Mouse (Mus musculus) midbrain, postnatal 0 days (tissue): ENCODE data around the gene Golga7b. TPM values are rescaled to one million over a fixed set of nuclear protein-coding genes. Genes with fewer than 3 reads are reported as not detected.

Experiments used
- ATAC-seq: fragments of 200-750 bp; cut with Nextera tagmentation; 2 replicates; pipeline ENCODE4 v1.8.0; 2017; ENCODE audit warnings: moderate number of reproducible peaks, mild to moderate bottlenecking, moderate TSS enrichment, moderate library complexity; ENCODE audit not compliant: low FRiP score
- DNase-seq: peaks from one replicate; pipeline ENCODE4 v3.0.0-alpha.2; 2015; ENCODE audit warnings: low spot score
- H3K27ac ChIP-seq: fragments of 300-500 bp; sonication (generic); 2 replicates; pipeline ENCODE4 v1.5.1; 2014; ENCODE audit warnings: low read depth, mild to moderate bottlenecking, low read length, mixed read lengths
- H3K27me3 ChIP-seq: fragments of 300-500 bp; sonication (generic); 2 replicates; pipeline ENCODE4 v1.6.1; 2014; ENCODE audit warnings: low read length, control low read depth, mixed read lengths; ENCODE audit not compliant: insufficient read depth
- H3K36me3 ChIP-seq: fragments of 300-500 bp; sonication (generic); 2 replicates; pipeline ENCODE4 v1.6.1; 2014; ENCODE audit warnings: low read length, control low read depth, mixed read lengths; ENCODE audit not compliant: insufficient read depth
- H3K4me1 ChIP-seq: fragments of 300-500 bp; sonication (generic); 2 replicates; pipeline ENCODE4 v1.6.1; 2014; ENCODE audit warnings: mild to moderate bottlenecking, control low read depth, antibody characterized with exemption, low read length, mixed read lengths; ENCODE audit not compliant: insufficient read depth
- H3K4me2 ChIP-seq: fragments of 300-500 bp; sonication (generic); 2 replicates; pipeline ENCODE4 v1.6.1; 2014; ENCODE audit warnings: low read depth, mild to moderate bottlenecking, low read length, mixed read lengths; ENCODE audit not compliant: poor library complexity, severe bottlenecking
- H3K4me3 ChIP-seq: fragments of 300-500 bp; sonication (generic); 2 replicates; pipeline ENCODE4 v1.5.1; 2014; ENCODE audit warnings: low read depth, mild to moderate bottlenecking, low read length, moderate library complexity
- H3K9ac ChIP-seq: fragments of 300-500 bp; sonication (generic); replicated peaks from 2 replicates; pipeline ENCODE4 v1.6.1; 2014; ENCODE audit warnings: mild to moderate bottlenecking, low read length, moderate library complexity, mixed read lengths; ENCODE audit not compliant: poor library complexity, severe bottlenecking
- H3K9me3 ChIP-seq: fragments of 300-500 bp; sonication (generic); 2 replicates; pipeline ENCODE4 v1.6.1; 2016; ENCODE audit warnings: low read length, control low read depth
- CTCF ChIP-seq: IDR thresholded peaks from 2 replicates; pipeline ENCODE4 v1.5.1; 2016; ENCODE audit warnings: antibody characterized with exemption, mild to moderate bottlenecking
- WGBS: fragments of 180-500 bp; shearing (Covaris S2); extraction: QIAGEN DNeasy Blood & Tissue Kit; methylation state at CpG from one replicate; pipeline ENCODE4 v1.1.7; 2014; 5-methylcytosine and 5-hydroxymethylcytosine counted together
- polyA plus RNA-seq: library from polyadenylated mRNA; unstranded; fragments of >200 nt; fragmentation: Nextera tagmentation; extraction: Ambion mirVana; gene quantifications from 2 replicates; pipeline ENCODE4 v1.2.1, GENCODE M21; 2015
- total RNA-seq: library from RNA; depleted of rRNA; stranded (reverse); fragments of >200 nt; gene quantifications from 2 replicates; pipeline ENCODE4 v1.2.3, GENCODE M21; 2014

Gene Golga7b
- total and polyA plus RNA-seq, 2 experiments from 2014 or later = 70.3 to 92.8 TPM

DNA sequence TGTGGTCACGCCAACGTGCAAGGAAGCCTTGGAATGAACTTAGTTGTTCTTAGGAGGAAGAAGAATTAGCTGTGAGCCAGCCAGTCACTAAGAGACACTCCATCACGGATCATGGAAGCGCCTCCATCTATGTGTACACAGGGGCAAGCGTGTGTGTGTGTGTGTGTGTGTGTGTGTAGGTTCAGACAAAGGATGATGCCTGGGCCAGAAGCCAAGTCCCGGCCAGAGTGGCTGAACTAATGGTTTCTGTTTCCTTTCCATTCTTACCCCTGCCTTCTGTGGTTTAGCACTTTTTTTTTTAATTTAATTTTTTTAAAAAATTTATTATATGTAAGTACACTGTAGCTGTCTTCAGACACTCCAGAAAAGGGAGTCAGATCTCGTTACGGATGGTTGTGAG, 13.1 kb downstream of the Golga7b start:
- H3K4me2 ChIP-seq = no peak overlapping the region
- DNase-seq (no peak), ATAC-seq (no peak)
- TF ChIP-seq CTCF = no peak
- no peak overlapping the region for H3K27ac ChIP-seq
- no peaks in the 10 kb centered on the region for H3K9me3 ChIP-seq
- H3K36me3 ChIP-seq = peaks cover 26% of the 10 kb centered on the region
- WGBS = 88% methylated on average over 8 of the region's 8 CpGs
- H3K9ac ChIP-seq = no peak overlapping the region
- H3K4me3 ChIP-seq = no peak overlapping the region
- H3K4me1 ChIP-seq = peaks cover 16% of the 10 kb centered on the region; the same call in 1 of the 2 replicates
- H3K27me3 ChIP-seq = no peaks in the 10 kb centered on the region

DNA sequence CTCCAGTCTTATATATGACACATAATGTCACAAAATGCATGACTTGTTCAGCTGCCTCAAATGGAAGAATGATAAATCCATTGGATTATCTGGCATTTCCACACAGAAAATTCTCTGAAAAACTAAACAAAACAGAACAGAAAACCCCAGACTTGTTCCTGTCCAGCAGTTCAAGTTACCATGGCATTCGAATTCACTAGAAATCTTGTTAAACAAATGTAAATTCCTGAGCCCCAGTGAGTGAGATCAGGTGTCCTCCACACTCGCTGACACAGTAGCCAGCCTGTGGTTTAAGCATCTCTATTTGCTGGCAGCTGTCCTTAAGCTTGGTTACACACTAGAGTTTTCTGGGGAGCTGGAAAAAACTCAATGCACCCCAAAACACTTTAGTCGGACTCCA, 16.1 kb downstream of the Golga7b start:
- no peaks in the 10 kb centered on the region for H3K27me3 ChIP-seq
- TF ChIP-seq CTCF = no peak
- 0 out of 2 replicates have a peak, but pooled peaks cover under 1% of the 10 kb centered on the region for H3K4me1 ChIP-seq
- H3K9ac ChIP-seq = no peak overlapping the region
- H3K4me3 ChIP-seq = no peak overlapping the region
- no peak for DNase-seq
- no peak for ATAC-seq
- H3K4me2 ChIP-seq = no peak overlapping the region
- no peak overlapping the region for H3K27ac ChIP-seq
- WGBS = 49% methylated on average over 3 of the region's 3 CpGs
- peaks cover 43% of the 10 kb centered on the region for H3K36me3 ChIP-seq
- no peaks in the 10 kb centered on the region for H3K9me3 ChIP-seq

DNA sequence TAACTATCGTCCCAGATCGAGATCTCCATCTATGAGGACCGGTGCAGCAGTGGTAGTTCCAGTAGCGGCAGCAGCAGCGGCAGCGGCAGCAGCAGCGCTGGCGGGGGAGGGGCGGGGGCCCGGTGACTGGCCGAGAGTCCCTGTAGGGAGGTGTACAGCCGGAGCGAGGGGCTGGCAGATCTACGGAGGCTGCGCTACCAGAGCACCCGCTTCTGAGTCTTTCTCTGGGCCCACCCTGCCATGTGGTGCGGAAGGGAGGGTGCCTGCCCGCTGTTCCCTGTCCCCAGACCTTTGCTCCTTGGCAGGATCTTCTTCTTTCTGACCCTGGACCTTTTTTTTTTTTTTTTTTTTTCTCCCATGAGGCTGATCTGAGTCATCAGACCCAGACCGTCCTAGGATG, 21.0 kb downstream of the Golga7b start:
- no peak for TF ChIP-seq CTCF
- Histone ChIP-seq H3K4me2 (peak overlapping the region; percentile 26; the same call in 1 of the 2 replicates), H3K27ac (no peak overlapping the region), H3K4me3 (no peak overlapping the region), H3K27me3 (no peaks in the 10 kb centered on the region), H3K9me3 (no peaks in the 10 kb centered on the region), H3K36me3 (peaks cover 32% of the 10 kb centered on the region), H3K9ac (no peak overlapping the region), H3K4me1 (no peaks in the 10 kb centered on the region)
- ATAC-seq (no peak), DNase-seq (peak; percentile 30)
- WGBS = 12% methylated on average over 18 of the region's 19 CpGs

DNA sequence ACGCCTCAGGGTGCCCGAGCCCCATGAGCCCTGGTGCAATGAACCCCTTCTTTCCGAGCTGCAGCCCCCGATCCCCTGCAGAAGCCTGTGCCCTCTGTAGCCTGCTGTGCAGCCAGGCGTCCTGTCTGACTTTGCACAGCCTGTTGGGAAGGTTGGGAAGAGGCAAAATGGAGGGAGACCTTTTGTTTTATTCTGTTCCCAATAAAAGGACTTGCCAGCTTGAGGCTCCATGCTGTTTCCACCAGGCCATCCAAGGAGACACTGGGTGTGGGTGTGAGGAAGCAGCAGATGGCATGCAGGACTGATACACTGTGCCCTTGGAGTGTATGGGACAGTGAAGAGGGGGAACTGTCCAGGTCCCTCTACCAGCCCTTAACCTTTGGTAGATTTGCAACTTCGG, 22.7 kb downstream of the Golga7b start:
- TF ChIP-seq CTCF = no peak
- ATAC-seq = no peak
- no peak overlapping the region for H3K4me3 ChIP-seq
- H3K4me2 ChIP-seq = no peak overlapping the region
- no peaks in the 10 kb centered on the region for H3K27me3 ChIP-seq
- H3K9ac ChIP-seq = no peak overlapping the region
- H3K27ac ChIP-seq = no peak overlapping the region
- peaks cover 20% of the 10 kb centered on the region for H3K36me3 ChIP-seq
- no peak for DNase-seq
- H3K4me1 ChIP-seq = no peaks in the 10 kb centered on the region
- WGBS = 49% methylated on average over 6 of the region's 6 CpGs
- H3K9me3 ChIP-seq = no peaks in the 10 kb centered on the region

DNA sequence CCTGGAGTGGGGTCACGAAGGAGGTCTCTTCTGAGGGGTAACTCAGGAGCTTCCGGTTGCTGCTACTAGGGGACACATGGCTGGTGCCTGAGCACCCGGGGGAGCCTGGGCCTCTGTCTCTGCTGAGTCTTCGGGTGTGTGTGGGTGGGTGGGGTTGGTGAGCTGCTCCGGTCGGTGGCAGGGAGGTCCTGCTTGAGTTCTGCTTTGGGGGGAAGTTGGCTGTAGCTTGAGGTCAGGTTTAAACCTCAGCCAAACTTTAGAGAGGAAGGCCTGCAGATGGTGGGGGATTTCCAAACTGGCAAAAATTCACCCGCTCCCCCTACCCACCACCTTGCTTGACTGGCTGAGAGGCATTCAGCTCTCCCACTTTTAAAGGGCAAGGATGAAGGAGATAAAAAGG, 23.8 kb downstream of the Golga7b start:
- Histone ChIP-seq H3K9ac (no peak overlapping the region), H3K4me1 (no peaks in the 10 kb centered on the region), H3K4me3 (no peak overlapping the region), H3K36me3 (peaks cover 18% of the 10 kb centered on the region), H3K9me3 (no peaks in the 10 kb centered on the region), H3K4me2 (no peak overlapping the region), H3K27ac (no peak overlapping the region), H3K27me3 (no peaks in the 10 kb centered on the region)
- DNase-seq (no peak), ATAC-seq (no peak)
- no peak for TF ChIP-seq CTCF
- WGBS = 80% methylated on average over 7 of the region's 7 CpGs

DNA sequence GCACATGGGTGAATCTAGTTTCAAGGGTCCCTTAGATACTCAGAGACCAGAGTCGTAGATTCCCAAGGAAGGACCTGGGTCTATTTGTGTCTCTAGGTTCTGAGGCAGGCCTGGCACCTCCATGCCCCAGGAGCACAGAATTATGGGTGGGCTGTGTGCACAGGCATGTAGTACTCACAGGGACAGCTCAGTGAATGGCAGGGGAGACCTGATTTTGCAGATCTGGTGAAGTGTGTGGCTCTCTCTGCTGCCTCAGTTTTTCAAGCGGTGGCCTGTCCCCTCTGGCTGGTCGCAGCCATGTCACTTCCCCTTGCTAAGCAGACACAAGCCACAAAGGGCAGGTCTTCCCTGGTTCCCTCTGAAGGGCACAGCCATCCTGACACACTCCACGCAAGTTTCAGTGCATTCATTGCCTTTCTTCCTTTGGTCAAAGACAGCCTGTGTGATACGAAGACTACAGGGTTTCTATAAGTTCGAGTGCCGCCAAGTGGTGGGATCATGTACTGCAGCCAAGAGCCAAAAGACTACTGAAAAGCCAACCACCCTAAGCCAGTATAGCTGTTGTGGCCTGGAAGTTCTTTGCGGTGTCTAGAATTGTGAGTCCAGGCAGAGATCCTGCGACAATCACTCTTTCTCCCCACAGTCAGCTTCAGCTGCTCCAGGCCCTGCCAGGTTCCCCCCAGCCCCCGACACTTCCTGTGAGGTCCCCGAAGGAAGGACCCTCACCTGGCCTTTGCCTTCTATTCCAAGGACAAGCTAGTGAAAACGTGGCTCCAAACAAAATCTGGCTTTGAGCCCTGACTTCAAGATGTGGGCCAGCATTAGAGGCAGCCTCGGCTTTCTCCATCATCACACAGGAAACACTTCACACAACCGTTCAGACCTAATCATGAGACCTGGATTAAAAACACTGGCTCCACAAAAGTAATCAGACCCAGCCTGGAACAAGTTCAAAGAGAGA, 24.9 kb downstream of the Golga7b start:
- H3K27ac ChIP-seq = no peak overlapping the region
- no peak overlapping the region for H3K9ac ChIP-seq
- no peaks in the 10 kb centered on the region for H3K4me1 ChIP-seq
- H3K4me2 ChIP-seq = no peak overlapping the region
- no peak overlapping the region for H3K4me3 ChIP-seq
- H3K36me3 ChIP-seq = peaks cover 9% of the 10 kb centered on the region; the same call in 1 of the 2 replicates
- ATAC-seq (peak; percentile 51; the same call in 1 of the 2 replicates), DNase-seq (peak; percentile 88)
- H3K27me3 ChIP-seq = no peaks in the 10 kb centered on the region
- 42% methylated on average over 14 of the region's 14 CpGs for WGBS
- H3K9me3 ChIP-seq = no peaks in the 10 kb centered on the region
- peak; percentile 96 for TF ChIP-seq CTCF
